Mouse (Mus musculus) stomach, embryonic 16.5 days (tissue): ENCODE results near the gene Ppp1r36. TPM values are rescaled to one million over a fixed set of nuclear protein-coding genes. Genes with fewer than 3 reads are reported as not detected.
A peak's percentile ranks its signal among the peaks of the same experiment; 100 is the strongest.
"Not testable (repeated sequence)": the region's sequence is repeated elsewhere in the genome, so short reads cannot be mapped to it uniquely, and the experiment has no call there.

Source experiments
- ATAC-seq: fragments of 200-750 bp; cut with Nextera tagmentation; 2 replicates; pipeline ENCODE4 v1.8.0; 2017; ENCODE audit warnings: moderate number of reproducible peaks, moderate TSS enrichment; ENCODE audit not compliant: insufficient read depth, low FRiP score
- H3K27ac ChIP-seq: fragments of 300-500 bp; sonication (generic); 2 replicates; pipeline ENCODE4 v1.5.1; 2014; ENCODE audit warnings: low read length
- H3K27me3 ChIP-seq: fragments of 300-500 bp; sonication (generic); 2 replicates; pipeline ENCODE4 v1.6.1; 2014; ENCODE audit warnings: low read length, control low read depth, mixed read lengths; ENCODE audit not compliant: control insufficient read depth, insufficient read depth
- H3K36me3 ChIP-seq: fragments of 300-500 bp; sonication (generic); 2 replicates; pipeline ENCODE4 v1.6.1; 2014; ENCODE audit warnings: low read length; ENCODE audit not compliant: control insufficient read depth, insufficient read depth
- H3K4me1 ChIP-seq: fragments of 300-500 bp; sonication (generic); 2 replicates; pipeline ENCODE4 v1.6.1; 2014; ENCODE audit warnings: low read length, control low read depth, mixed read lengths; ENCODE audit not compliant: control insufficient read depth, insufficient read depth
- H3K4me2 ChIP-seq: fragments of 300-500 bp; sonication (generic); 2 replicates; pipeline ENCODE4 v1.6.1; 2014; ENCODE audit warnings: low read depth, low read length, mixed read lengths
- H3K4me3 ChIP-seq: fragments of 300-500 bp; sonication (generic); replicated peaks from 2 replicates; pipeline ENCODE4 v1.5.1; 2014; ENCODE audit warnings: mild to moderate bottlenecking, low read length
- H3K9ac ChIP-seq: fragments of 300-500 bp; sonication (generic); 2 replicates; pipeline ENCODE4 v1.6.1; 2014; ENCODE audit warnings: low read length
- H3K9me3 ChIP-seq: fragments of 300-500 bp; sonication (generic); replicated peaks from 2 replicates; pipeline ENCODE4 v1.6.1; 2016; ENCODE audit warnings: low read length, control low read depth; ENCODE audit not compliant: control insufficient read depth
- WGBS: fragments of 180-500 bp; shearing (Covaris S2); extraction: QIAGEN DNeasy Blood & Tissue Kit; methylation state at CpG from one replicate; pipeline ENCODE4 v1.1.7; 2014; 5-methylcytosine and 5-hydroxymethylcytosine counted together
- polyA plus RNA-seq: library from polyadenylated mRNA; unstranded; fragments of >200 nt; fragmentation: Nextera tagmentation; extraction: Ambion mirVana; gene quantifications from 2 replicates; pipeline ENCODE4 v1.2.1, GENCODE M21; 2015

The Ppp1r36 gene
- polyA plus RNA-seq, 1 experiment from 2014 or later: 3.2 TPM

- WGBS: 64% methylated on average over 6 of the region's 6 CpGs
- 0 out of 2 replicates have a peak, but pooled peaks cover 7% of the 10 kb centered on the region for H3K4me1 ChIP-seq
- H3K27ac ChIP-seq: no peak overlapping the region
- no peak overlapping the region for H3K9ac ChIP-seq
- no peak for ATAC-seq
- H3K36me3 ChIP-seq: no peaks in the 10 kb centered on the region
- no peak overlapping the region for H3K4me3 ChIP-seq
- no peaks in the 10 kb centered on the region for H3K9me3 ChIP-seq
- peaks cover 4% of the 10 kb centered on the region; the same call in 1 of the 2 replicates for H3K27me3 ChIP-seq
- no peak overlapping the region for H3K4me2 ChIP-seq
These were observed 14.1 kb downstream of the Ppp1r36 start for GRCm38 (mm10) chr12:76431431-76431830.

- WGBS: 42% methylated on average over 7 of the region's 7 CpGs
- H3K36me3 ChIP-seq: no peaks in the 10 kb centered on the region
- ATAC-seq: no peak
These were observed 16.8 kb downstream of the Ppp1r36 start for GRCm38 (mm10) chr12:76434111-76434510.

GRCm38 (mm10) chr12:76435084-76435483 lies 17.7 kb downstream of the Ppp1r36 start:
- Histone ChIP-seq H3K9me3 (no peaks in the 10 kb centered on the region), H3K9ac (peak overlapping the region; percentile 69), H3K36me3 (no peaks in the 10 kb centered on the region), H3K4me3 (peak overlapping the region; percentile 42), H3K4me1 (0 out of 2 replicates have a peak, but pooled peaks cover 7% of the 10 kb centered on the region), H3K4me2 (peak overlapping the region; percentile 68), H3K27ac (no peak overlapping the region), H3K27me3 (peaks cover 4% of the 10 kb centered on the region; the same call in 1 of the 2 replicates)
- no peak for ATAC-seq
- WGBS: 3% methylated on average over 17 of the region's 17 CpGs

More at GRCm38 (mm10) chr12:76434111-76434510, 16.8 kb downstream of the Ppp1r36 start:
- Histone ChIP-seq H3K27me3 (peaks cover 4% of the 10 kb centered on the region; the same call in 1 of the 2 replicates), H3K9me3 (no peaks in the 10 kb centered on the region), H3K4me2 (no peak overlapping the region), H3K4me1 (0 out of 2 replicates have a peak, but pooled peaks cover 7% of the 10 kb centered on the region), H3K9ac (no peak overlapping the region), H3K4me3 (no peak overlapping the region), H3K27ac (no peak overlapping the region)

GRCm38 (mm10) chr12:76435549-76435948 lies 18.2 kb downstream of the Ppp1r36 start:
- WGBS: 31% methylated on average over 8 of the region's 8 CpGs
- H3K27me3 ChIP-seq: peaks cover 4% of the 10 kb centered on the region; the same call in 1 of the 2 replicates
- H3K4me2 ChIP-seq: peak overlapping the region; percentile 68
- no peak overlapping the region for H3K27ac ChIP-seq
- no peaks in the 10 kb centered on the region for H3K36me3 ChIP-seq
- peak overlapping the region; percentile 42; the same call in 1 of the 2 replicates for H3K4me3 ChIP-seq
- H3K9ac ChIP-seq: peak overlapping the region; percentile 69; the same call in 1 of the 2 replicates
- ATAC-seq: no peak
- 0 out of 2 replicates have a peak, but pooled peaks cover 7% of the 10 kb centered on the region for H3K4me1 ChIP-seq
- H3K9me3 ChIP-seq: no peaks in the 10 kb centered on the region

GRCm38 (mm10) chr12:76443488-76443887 lies 26.1 kb downstream of the Ppp1r36 start:
- not testable (repeated sequence) for ATAC-seq, H3K4me2 ChIP-seq
- 76% methylated on average over 6 of the region's 6 CpGs for WGBS

GRCm38 (mm10) chr12:76444359-76444772 lies 27.0 kb downstream of the Ppp1r36 start:
- Histone ChIP-seq H3K36me3 (no peaks in the 10 kb centered on the region), H3K27me3 (no peaks in the 10 kb centered on the region), H3K4me2 (no peak overlapping the region), H3K4me3 (peak overlapping the region; percentile 15), H3K27ac (no peak overlapping the region), H3K9me3 (no peaks in the 10 kb centered on the region), H3K4me1 (peaks cover 4% of the 10 kb centered on the region; the same call in 1 of the 2 replicates), H3K9ac (no peak overlapping the region)
- peak; percentile 23; the same call in 1 of the 2 replicates for ATAC-seq
- WGBS: 60% methylated on average over 10 of the region's 10 CpGs

More at GRCm38 (mm10) chr12:76443488-76443887, 26.1 kb downstream of the Ppp1r36 start:
- H3K4me3 ChIP-seq, H3K27ac ChIP-seq, H3K4me1 ChIP-seq, H3K9me3 ChIP-seq, H3K36me3 ChIP-seq, H3K27me3 ChIP-seq, H3K9ac ChIP-seq: not testable (repeated sequence)

GRCm38 (mm10) chr12:76444862-76445261 lies 27.5 kb downstream of the Ppp1r36 start:
- no peak for ATAC-seq
- no peak overlapping the region for H3K9ac ChIP-seq
- H3K4me3 ChIP-seq: peak overlapping the region; percentile 15; the same call in 1 of the 2 replicates
- H3K9me3 ChIP-seq: no peaks in the 10 kb centered on the region
- no peak overlapping the region for H3K4me2 ChIP-seq
- H3K27me3 ChIP-seq: no peaks in the 10 kb centered on the region
- H3K4me1 ChIP-seq: peaks cover 4% of the 10 kb centered on the region; the same call in 1 of the 2 replicates
- 79% methylated on average over 6 of the region's 6 CpGs for WGBS
- H3K27ac ChIP-seq: no peak overlapping the region
- no peaks in the 10 kb centered on the region for H3K36me3 ChIP-seq

GRCm38 (mm10) chr12:76446201-76446600 lies 28.9 kb downstream of the Ppp1r36 start:
- Histone ChIP-seq H3K27me3 (no peaks in the 10 kb centered on the region), H3K36me3 (no peaks in the 10 kb centered on the region), H3K9me3 (no peaks in the 10 kb centered on the region), H3K4me1 (peaks cover 4% of the 10 kb centered on the region; the same call in 1 of the 2 replicates), H3K4me2 (no peak overlapping the region), H3K9ac (no peak overlapping the region), H3K27ac (no peak overlapping the region), H3K4me3 (no peak overlapping the region)
- no peak for ATAC-seq
- WGBS: 77% methylated on average over 11 of the region's 11 CpGs

- ATAC-seq: no peak
- 54% methylated on average over 6 of the region's 6 CpGs for WGBS
- peak overlapping the region; percentile 20; the same call in 1 of the 2 replicates for H3K4me2 ChIP-seq
These were observed 30.8 kb downstream of the Ppp1r36 start for GRCm38 (mm10) chr12:76448127-76448526.

More at GRCm38 (mm10) chr12:76448127-76448526, 30.8 kb downstream of the Ppp1r36 start:
- Histone ChIP-seq H3K4me3 (no peak overlapping the region), H3K9me3 (no peaks in the 10 kb centered on the region), H3K4me1 (peaks cover 4% of the 10 kb centered on the region; the same call in 1 of the 2 replicates), H3K36me3 (no peaks in the 10 kb centered on the region), H3K27me3 (no peaks in the 10 kb centered on the region), H3K9ac (no peak overlapping the region), H3K27ac (peak overlapping the region; percentile 62)
